Mouse (Mus musculus) spleen, adult 18-20 months (tissue): Measurements from ENCODE around the gene Obsl1.

Source experiments
- DNase-seq, 2 experiments: peaks; one replicate each; pipeline ENCODE4 v3.0.0; 2022; ENCODE audit warnings: mixed read lengths in 2 of 2

Gene Obsl1

DNA sequence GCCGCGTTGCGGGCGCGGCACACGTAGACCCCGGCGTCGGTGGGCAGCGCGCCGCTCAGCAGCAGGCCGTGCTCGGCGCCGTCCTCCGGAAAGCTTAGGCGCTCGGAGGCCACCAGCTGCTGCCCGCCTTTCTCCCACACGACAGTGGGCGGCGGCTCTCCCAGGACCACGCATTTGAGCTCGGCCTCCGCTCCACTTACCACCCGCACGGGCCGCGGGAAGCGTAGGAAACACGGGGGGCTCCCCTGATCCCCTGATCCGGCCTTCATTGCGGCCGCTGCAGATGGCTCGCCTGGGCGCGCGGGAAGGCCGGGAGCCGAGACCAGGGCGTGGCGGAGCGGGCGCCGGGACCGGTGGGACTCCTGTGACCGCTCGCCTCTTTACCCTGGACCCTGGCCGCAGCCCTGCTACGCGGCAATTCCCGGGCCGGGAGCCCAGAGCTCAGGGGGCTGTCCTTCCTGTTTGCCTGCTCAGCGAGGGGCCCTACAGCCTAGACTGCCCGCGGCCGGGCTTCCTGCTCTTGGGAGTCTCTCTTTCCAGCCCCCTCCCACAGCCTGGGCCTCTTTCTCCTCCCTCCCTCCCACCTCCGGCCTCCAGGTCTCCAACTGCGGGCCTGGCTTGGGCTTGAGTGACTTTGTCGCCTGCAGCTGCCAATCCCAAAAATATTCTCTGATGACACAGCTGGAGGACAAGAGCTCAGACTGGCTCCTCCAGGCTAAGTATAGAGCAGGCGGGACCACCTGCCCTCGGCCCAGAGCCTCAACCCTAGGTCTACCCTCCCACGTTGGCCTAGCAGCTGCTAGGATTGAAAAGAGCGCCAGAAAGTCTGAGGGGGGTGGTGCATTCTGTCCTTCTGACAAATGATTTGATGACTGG, at the start of gene Obsl1:
Gene Obsl1 (minus strand): TSS at position 497 of the 876 bp plus-strand sequence.
- DNase-seq, result no peak

DNA sequence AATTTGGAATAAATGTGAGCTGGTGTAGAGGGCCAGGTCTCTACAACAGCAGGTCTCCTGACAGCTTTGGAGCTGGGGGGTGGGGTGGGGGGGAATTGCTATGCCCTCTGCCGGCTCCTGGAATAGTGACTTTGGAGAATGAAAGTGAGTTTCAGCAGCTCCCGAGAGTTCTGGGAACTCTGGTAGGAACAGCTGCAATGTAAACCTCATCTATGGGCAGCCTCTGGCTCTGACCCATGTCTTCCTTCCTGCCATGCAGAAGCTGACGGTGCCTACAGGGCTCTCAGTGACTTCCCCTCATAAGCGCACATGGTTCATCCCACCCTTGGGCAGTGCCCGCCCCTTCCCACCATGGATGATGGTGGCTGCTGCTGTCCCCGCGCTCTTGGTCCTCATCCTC, 49.4 kb upstream of the Obsl1 start:
- DNase-seq, result no peak

DNA sequence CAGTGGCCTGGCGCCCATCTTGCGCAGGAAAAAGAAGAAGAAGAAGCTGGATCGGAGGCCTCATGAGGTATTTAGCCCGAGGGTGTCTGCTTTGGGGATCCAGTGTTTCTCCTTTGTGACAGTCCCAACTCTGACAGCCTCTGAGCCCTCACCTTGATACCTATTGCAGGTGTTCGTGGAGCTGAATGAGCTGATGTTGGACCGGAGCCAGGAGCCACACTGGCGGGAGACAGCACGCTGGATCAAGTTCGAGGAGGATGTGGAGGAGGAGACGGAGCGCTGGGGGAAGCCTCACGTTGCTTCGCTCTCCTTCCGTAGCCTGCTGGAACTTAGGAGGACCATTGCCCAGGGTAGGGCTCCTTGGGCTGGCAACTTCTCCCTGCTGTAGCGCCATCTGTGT, 44.3 kb upstream of the Obsl1 start:
- DNase-seq, result no peak

DNA sequence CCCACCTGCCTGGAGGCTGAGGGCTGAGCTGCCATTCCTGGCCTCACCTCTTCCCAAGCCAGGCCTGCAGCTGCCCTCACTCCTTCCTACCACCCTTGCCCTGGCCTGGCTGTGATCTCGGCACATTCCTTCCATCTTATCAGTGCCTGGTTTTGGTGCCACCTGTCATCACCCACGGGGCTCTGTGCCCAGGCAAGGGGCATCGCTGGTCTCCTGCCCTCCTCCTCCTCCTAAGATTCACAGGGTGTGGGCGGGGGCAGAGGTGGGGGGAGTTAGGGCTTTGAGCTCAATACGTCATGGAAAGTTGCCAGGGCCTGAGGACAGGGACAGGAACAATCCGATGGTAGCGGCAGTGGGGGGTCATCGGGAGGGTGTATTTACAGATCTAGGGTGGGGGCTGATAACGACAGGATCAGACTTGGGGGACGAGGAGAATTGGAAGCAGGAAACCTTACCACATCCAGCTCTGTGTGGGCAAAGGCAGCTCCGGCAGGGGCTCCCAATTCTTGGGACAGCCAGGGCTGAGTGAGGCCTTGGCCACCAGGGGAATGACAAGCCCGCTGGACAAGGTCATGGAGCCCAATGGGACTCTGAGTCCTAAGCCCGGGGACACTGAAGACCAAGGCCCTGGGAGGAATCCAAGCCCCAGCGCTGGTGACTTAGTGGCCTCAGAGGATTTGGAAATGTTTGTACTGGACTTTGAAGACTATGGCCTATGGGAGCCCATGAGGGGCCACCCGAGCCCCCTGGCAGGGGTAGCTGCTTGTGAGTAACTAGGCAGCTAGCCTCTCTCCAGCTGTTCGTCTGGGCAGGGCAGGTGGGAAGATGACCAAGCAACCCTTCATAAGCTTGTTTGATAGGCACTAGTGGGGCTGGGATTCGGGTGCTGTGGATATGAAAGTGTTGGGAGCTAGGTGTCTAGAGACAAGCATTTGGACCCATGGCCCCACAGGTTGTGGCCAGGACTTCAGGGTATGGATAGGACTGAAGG, 43.3 kb upstream of the Obsl1 start:
- no peak for DNase-seq

DNA sequence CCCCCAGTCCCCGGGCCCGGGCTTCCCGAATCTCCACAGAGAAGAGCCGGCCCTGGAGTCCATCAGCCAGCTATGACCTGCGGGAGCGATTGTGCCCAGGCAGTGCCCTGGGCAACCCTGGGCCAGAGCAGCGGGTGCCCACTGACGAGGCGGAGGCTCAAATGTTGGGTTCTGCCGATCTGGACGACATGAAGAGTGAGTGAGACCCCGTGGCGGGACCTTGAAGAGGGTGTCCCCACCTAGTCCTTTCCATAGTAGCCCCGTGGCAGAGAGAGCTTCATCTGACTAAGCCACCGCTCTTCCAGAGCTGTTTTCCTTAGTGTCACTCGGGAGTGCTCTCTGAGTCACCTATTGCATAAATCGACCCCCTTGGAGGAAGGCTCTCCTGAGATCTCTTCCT, 42.6 kb upstream of the Obsl1 start:
- no peak for DNase-seq

DNA sequence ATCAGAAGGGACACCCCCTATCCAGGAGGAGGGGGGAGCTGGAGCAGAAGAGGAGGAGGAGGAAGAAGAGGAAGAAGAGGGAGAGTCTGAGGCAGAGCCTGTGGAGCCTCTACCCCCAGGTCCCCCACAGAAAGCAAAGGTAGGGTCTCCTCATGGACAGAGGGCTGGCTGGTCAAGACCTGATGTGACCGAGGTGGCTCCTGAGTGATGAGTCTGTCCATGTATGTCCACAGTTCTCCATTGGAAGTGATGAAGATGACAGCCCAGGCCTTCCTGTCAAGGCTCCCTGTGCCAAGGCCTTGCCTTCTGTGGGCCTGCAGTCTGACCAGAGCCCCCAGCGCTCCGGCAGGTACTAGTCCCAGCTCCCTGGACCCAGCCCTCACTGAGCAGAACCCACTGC, 41.8 kb upstream of the Obsl1 start:
- no peak for DNase-seq

DNA sequence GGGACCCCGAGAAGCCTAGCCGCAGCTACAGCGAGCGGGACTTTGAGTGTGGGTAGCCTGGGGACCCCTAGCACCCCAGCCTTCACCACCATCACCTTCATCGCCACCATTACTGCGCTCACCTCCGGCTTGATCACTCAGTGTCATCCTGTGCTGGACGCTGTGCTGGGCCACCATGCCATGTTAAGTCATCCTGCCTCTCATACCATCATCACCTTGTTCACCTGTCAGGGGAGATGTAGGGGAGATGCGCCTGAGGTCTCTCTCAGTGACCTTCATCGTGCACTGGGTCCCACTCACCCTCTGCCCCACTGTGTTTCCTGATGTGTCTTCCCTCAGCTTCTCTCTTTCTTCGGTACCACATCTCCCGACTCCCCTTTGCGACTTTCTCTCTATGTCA, 41.1 kb upstream of the Obsl1 start:
- DNase-seq, result no peak

DNA sequence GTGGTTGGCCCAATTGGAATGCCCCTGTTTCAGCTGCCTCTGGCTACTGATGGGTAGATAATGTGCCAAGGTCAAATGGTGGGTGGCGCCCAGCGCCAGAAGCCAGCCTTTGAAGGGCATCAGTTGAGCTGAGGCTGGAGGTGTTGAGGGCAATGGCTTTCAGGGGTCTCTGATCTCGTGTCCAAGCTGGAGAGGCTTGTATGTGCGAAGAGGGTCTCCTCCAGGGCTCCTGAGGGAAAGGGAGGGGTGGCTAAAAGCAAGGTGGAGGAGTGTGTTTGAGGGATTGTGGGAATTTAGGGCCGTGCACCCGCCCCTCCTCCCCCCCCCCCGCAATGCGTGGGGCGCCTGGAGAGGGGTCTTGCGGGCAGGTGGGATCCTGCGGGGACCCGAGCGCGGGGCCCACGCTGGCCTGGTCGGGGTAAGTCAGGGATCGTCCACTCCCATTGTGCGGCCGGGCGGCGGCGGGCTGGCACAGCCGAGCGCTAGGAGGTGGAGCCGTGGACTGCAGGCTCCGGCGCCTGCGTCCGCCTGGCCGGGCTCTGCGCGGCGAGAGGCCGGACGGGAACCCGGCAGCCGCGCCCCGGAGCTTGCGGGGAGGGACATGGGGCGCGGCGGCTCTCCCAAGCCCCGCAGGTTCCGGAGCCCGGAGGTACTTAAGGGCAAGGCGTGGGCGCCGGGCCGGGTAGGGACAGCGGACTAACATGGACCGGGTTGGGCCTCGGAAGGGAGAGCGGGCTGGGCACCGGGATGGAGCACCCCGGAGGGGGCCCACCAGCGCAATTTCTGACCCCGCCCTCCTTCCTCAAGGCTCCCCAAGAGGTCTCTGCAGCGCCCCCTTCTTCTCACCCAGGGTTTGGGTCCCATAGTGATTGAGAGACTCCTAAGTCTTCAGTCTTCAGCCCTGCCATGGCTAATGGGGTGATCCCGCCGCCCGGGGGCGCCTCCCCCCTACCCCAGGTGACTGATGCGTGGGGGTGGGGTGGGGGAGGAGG, 40.0 kb upstream of the Obsl1 start, which contains the start of gene Slc4a3:
Gene Slc4a3 (plus strand): TSS at position 302 of the 992 bp plus-strand sequence.
- peak in 1 of 2 experiments; percentile 19 for DNase-seq

DNA sequence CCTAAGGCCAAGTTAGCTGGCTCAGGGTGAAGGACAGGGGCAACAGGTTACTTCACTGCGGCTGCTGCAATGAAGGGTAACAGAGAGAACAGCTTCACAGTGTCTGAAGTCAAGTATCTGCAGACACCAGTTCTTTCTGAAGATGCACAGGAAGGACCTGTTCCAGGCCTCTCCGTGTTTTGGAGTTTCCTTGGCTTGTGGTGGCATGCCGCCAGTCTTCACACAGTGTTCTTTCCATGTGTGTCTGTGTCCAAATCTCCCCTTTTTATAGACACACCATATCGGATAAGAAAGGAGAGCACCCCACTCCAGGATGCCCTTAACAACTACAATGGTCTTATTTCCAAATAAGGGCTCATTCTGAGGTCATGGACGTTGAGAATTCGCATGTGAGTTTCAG, 38.1 kb upstream of the Obsl1 start:
- DNase-seq, result no peak

DNA sequence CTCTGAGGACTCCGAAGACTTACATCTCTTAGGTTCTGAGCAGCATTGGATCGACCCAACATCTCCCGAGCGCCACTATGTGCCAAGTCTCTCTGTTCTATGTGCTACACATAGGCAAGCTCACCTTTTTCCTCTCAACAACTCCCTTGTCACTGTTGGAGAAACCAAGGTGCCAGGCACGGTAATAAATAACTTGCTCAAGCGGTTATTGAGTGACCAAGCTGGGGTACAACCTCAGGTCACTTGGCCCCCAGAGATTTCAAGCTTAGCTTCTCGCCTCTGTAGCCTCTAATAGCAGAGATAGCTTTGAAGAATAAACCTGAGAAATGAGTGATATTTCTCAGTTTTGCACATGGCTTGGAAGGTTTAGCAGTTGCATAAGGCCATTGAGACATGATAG, 35.2 kb upstream of the Obsl1 start:
- DNase-seq, result no peak

DNA sequence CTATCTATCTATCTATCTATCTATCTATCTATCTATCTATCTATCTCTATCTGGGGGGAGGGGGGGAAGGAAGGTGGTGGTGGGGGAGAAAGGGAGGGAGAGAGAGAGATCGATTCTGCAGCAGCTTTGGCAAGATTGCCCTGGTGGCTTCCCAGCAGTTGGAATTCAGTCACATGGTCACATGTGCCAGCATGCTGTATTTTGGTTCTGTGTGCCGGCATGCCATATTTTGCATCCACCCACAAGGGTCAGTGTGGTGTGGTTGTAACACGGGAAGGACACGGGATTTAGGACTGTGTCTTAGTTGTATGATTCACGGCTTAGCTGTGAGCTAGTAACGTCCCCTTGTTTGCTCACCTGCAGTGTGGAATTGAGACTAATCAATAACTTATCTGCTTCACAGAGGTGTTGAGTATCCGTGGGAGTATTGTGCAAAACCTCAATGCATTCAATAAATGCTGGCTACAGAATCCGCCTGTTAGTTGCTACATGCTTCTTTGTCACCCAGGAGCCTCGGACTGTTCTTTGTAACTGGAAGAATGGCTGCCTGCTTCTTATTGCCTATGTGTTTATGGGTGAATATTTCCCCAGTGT, 32.4 kb upstream of the Obsl1 start:
- DNase-seq, result no peak

DNA sequence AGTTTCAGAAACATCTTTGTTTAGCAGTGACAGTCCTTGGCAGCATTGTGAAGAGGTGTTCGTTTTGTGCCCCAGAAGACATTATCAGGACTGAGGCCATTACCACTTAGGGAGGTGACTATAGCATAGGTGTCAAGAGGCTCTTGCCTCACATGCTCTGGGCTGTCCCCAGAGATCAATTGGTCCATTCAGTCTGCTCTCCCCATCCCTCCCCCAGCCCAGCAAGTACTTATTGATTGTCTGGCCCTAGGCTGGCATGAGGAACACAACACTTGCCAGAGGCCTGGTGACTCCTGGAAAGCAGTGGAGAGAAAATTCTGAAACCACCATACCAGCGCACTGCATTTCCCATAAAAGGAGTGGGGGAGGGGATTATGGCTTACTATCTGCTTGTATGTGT, 31.3 kb upstream of the Obsl1 start:
- no peak for DNase-seq

DNA sequence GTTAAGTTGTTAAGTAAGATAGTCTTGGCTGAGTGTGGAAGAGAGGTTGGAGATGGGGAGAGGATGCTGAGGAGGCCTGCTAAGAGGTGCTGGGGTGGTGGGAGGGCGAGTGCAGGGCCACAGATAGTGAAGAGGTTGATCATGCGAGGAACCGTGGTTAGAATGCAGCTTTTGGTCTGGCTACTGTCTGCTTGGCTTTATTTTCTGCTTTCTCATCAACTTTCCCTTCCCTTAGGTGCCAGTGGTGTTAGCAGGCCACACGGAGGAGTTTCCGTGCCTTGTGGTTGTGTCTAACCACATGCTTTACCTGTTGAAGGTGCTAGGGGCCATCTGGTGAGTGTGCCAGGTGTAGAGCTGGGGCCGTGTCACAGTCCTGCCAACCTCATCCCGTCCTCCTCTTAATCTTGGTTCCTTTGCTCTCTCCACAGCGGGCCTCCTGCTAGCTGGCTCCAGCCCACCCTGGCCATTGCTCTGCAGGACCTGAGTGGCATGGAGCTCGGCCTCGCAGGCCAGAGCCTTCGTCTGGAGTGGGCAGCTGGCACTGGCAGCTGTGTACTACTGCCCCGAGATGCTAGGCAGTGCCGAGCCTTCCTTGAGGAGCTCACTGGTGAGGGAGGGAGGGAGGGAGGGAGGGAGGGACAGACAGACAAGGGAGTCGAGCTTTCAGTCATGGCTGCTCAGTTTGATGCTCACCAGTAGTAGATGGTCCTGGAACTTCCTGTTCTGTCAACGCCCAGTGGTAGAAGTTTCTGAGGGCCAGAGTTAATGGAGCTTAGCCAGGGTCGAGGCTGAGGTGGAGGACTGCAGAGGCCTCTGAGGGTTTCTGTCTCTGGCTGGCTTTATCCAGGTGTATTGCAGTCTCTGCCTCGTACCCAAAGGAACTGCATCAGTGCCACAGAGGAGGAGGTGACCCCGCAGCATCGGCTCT, 27.3 kb upstream of the Obsl1 start:
- no peak for DNase-seq

DNA sequence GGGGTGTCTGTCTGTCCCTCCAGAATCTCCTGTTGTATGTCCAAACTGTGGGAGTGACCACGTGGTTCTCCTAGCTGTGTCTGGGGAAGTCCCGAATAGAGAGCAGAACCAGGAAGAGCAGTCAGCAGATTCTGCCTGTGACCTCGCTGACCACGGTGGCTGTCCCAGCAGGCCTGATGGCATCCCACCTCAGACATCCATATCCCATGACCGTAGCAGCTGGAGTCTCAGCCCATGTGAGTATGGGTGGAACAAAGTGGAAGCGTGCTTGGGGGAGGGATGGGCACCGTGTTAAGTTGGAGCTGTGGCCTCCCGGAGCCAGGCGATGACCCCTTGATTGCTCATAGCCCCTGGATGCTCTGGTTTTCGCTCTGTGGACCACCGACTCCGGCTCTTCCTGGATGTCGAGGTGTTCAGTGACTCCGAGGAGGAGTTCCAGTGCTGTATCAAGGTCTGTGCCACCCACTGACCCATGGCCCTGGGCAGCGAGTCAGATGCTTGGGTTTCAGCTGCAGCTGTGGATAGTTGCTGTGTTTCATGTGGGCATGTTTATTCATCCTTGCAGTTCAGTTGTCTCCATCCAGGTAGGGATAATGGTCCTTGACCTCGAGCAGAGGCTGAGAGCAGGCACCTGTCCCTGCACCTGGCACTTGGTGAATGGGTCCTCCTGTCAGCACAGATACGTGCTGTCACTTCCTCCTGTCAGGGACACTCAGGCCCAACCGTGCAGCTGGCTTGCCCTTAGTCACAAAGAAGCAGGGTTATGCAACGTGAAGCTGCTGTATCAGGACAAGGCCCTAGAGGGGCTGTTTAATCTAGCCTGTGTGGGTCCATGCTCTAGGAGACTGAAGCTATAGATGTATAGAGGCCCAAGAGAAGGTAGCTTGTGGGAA, 26.3 kb upstream of the Obsl1 start:
- no peak for DNase-seq

DNA sequence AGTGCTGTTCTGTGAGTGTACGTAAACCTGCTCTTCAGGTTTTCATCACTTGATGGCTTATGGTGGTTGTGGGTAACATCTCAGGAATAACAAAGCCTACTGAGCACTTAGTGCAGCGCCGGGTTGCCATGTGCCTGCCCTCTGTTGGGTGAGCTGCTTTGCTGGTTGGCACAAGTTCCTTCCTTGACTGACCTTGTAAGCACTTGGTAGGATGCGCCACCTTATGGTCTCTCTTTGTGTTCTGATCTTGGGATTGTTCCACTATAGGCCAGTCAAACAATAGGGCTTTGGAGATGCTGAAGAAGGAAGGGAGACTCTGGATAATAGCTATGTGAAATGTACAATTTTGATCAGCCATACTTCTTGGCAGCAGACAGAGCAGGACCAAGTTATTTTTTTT, 24.3 kb upstream of the Obsl1 start:
- DNase-seq, result no peak

DNA sequence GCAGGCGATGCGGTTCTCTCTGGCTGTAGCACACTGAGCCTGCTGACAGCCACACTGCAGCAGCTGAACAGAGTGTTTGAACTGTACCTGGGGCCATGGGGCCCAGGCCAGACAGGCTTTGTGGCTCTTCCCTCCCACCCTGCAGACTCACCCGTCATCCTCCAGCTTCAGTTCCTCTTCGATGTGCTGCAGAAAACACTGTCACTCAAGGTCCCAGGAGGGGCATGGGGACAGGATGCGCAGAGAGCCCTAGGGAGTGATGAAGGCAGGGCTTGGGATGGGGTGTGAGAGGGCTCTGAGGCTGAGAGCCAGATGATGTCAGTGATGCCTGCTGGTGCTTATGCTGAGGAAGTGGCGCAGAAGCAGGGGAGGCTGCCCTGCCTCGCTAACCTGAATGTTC, 18.4 kb upstream of the Obsl1 start:
- DNase-seq, result peak; percentile 46 to 61

DNA sequence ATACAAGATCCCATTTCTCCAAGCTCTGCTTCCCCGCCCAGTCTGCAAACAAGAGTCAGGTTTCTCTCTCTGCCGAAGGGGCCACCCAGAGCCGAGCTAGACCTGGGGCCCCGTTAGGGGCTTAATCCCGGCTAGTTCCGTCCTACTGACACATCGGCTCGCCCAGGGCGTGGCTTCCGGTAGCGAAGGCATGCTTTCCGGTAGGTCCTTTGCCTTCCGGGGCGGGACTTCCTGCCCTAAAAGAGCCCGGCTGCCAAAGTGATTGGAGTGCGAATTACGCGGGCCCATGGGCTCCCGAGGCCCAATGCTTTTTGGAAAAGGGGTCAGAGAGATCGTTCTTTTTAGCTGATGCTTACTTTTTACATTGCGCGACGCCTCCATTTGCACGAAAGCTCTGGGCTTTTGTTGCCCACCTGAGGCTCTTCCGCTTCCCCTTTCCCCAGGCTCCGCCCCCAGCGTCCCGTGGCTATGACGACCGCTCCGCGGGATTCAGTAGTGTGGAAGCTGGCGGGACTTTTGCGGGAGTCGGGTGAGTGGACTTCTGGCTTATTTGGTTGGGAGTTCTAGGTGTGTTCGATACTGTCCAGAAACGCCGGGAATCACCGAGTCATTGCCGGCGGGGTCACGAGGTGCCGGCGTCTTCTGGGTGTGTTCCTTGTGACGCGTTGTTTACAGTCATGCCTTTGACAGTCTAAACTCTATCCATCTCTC, 15.2 kb upstream of the Obsl1 start, which contains the start of gene Stk11ip:
Gene Stk11ip (plus strand): TSS at position 209 of the 711 bp plus-strand sequence.
- peak; percentile 80 to 90 for DNase-seq

DNA sequence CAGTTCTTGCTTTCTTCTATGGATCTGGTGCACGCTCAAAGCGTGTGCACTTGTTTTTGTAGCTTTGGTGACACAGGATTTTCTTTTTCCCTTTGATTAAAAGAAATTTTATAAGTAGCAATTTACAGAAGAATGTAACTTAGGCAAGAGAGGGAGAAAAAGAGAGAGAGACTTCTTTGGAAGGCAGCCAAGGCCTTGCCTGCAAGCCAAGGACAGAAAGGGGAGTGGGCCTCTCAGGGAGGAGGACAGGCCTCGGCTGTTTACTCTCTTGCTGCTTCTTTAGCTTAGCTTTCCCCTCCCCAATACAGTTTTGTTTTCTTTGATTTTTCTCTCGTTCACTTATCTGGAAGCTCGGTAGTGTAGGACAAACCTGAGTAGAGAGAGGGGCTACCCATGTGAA, 13.3 kb upstream of the Obsl1 start:
- no peak for DNase-seq

DNA sequence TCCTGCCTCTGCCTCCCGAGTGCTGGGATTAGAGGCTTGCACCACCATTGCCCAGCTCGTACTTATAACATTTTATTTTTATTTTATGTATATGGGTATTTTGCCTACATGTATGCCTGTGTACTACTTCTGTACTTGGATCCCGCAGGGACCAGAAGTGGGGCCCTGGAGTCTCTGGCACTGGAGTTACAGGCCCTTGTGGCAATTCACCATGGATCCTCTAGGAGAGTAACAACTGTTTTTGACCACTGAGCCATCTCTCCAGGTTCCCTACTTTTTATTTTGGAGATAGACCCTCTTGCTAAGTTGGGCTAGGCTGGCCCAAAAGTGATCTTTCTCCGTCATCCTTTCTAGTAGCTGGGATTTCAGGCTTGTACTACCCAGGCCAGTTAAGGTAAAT, 12.2 kb upstream of the Obsl1 start:
- no peak for DNase-seq
